Mouse (Mus musculus) heart, embryonic 12.5 days (tissue): Measurements from ENCODE around the gene Cbx3. TPM values are rescaled to one million over a fixed set of nuclear protein-coding genes. Genes with fewer than 3 reads are reported as not detected.

Experiments
- ATAC-seq: fragments of 200-750 bp; cut with Nextera tagmentation; 2 replicates; pipeline ENCODE4 v1.8.0; 2017; ENCODE audit warnings: moderate TSS enrichment, moderate library complexity; ENCODE audit not compliant: insufficient number of reproducible peaks, low FRiP score
- H3K27ac ChIP-seq: fragments of 300-500 bp; sonication (generic); 2 replicates; pipeline ENCODE4 v1.5.1; 2016; ENCODE audit warnings: mild to moderate bottlenecking, moderate library complexity; ENCODE audit not compliant: poor library complexity, severe bottlenecking
- H3K27me3 ChIP-seq: fragments of 300-500 bp; sonication (generic); replicated peaks from 2 replicates; pipeline ENCODE4 v1.6.1; 2016; ENCODE audit warnings: mild to moderate bottlenecking, moderate library complexity
- H3K36me3 ChIP-seq: fragments of 300-500 bp; sonication (generic); 2 replicates; pipeline ENCODE4 v1.6.1; 2016; ENCODE audit warnings: mild to moderate bottlenecking, moderate library complexity
- H3K4me1 ChIP-seq: fragments of 300-500 bp; sonication (generic); replicated peaks from 2 replicates; pipeline ENCODE4 v1.6.1; 2016; ENCODE audit warnings: mild to moderate bottlenecking
- H3K4me2 ChIP-seq: fragments of 300-500 bp; sonication (generic); 2 replicates; pipeline ENCODE4 v1.6.1; 2016; ENCODE audit warnings: mild to moderate bottlenecking, moderate library complexity
- H3K4me3 ChIP-seq: fragments of 300-500 bp; sonication (generic); 2 replicates; pipeline ENCODE4 v1.5.1; 2016; ENCODE audit warnings: mild to moderate bottlenecking
- H3K9ac ChIP-seq: fragments of 300-500 bp; sonication (generic); 2 replicates; pipeline ENCODE4 v1.6.1; 2016; ENCODE audit warnings: mild to moderate bottlenecking, moderate library complexity
- H3K9me3 ChIP-seq: fragments of 300-500 bp; sonication (generic); replicated peaks from 2 replicates; pipeline ENCODE4 v1.6.1; 2016; ENCODE audit warnings: mild to moderate bottlenecking, moderate library complexity
- WGBS: fragments of 180-500 bp; shearing (Covaris S2); methylation state at CpG from one replicate; pipeline ENCODE4 v1.1.7; 2016; 5-methylcytosine and 5-hydroxymethylcytosine counted together
- polyA plus RNA-seq: library from polyadenylated mRNA; unstranded; fragments of >200 nt; fragmentation: Nextera tagmentation; extraction: Ambion mirVana; gene quantifications from 2 replicates; pipeline ENCODE4 v1.2.1, GENCODE M21; 2016

Cbx3 gene
- 372 and 391 TPM in 2 replicates for polyA plus RNA-seq

DNA sequence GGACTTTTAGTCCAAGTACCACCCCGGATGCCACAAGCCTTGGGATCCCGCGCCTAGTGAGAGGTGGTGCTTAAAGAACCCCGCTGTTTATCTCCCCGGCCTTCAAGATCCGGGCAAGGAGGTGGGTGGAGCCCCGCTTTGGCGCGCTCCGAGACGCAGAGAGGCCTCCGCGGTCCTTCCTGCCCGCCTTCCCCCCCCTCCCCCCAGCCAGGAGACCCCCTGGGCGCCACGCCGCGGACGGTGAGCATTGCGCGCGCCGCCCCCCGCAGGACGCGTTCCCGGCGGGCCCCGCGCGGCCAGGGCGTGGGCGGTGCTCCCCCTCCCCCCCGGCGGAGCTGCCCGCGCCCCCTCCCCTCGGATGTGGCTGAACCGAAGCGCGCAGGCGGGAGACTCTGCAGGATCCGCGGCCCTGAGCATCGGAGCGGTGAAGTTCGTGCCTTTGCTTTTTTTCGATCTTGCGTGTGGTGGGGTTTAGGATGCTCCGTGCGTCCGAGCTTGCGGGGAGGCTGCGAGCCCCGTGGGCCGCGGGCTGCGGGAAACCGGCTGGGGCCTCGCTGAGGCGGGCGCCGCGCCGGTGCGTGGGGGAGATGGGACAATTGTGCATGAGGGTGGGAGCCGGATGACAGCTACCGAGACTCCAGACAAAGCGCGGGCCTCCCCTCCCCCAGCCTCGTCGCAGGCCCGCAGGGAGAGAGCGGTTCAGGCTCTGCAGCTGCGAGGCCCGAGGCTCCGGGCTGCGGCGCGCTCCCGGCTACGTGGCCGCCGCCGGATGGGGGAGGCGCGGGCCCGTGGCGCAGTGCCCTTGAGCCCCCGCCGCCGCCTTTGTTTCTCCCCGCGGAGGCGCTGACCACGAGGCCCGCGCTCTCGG lies at the start of gene Cbx3:
Gene Cbx3, plus strand, starts transcription at position 50 of the 868 bp plus-strand sequence.
- no peaks in the 10 kb centered on the region for H3K9me3 ChIP-seq
- whole genome bisulfite sequencing: 0% methylated on average over 86 of the region's 99 CpGs
- H3K9ac ChIP-seq: peak within 1 kb of the TSS; percentile 96
- peak within 1 kb of the TSS; percentile 93 for H3K4me3 ChIP-seq
- peaks cover 45% of the 10 kb centered on the region for H3K36me3 ChIP-seq
- H3K27me3 ChIP-seq: no peaks in the 10 kb centered on the region
- ATAC-seq: peak; percentile 84
- peaks cover 23% of the 10 kb centered on the region for H3K4me1 ChIP-seq
- peak within 1 kb of the TSS; percentile 59 for H3K4me2 ChIP-seq
- H3K27ac ChIP-seq: peak within 1 kb of the TSS; percentile 99

DNA sequence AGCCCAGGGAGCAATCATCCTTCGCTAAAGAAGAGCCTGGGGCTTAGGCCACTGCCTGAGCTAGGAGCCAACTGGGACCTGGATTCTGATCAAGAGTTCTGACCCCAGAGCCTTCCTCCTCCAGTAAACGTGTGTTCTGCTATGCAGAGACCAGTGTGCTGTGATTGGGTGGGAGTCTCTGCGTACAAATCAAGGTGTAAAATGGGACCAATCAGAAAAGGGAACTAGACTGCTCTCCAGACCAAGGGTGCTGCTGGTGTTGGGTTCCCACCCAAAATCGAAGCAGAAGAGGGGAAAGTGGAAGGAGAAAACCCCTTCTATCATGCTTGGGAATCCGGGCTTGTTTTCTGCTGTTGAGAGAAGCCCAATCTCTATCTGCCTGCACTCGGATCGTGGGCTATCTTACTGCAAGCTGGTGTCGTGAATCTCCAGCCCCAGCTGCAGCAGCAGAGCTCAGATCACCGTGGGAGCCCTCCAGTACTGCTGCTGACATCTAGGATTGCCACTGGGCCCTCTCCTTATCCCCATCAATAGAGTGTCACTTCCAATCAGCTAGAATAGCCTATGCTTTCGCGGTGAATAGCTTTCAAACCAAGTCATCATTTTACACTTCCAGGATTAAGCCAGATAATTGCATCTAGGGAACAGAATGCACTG lies 46.6 kb upstream of the Cbx3 start:
- Histone ChIP-seq H3K36me3 (no peaks in the 10 kb centered on the region), H3K4me1 (no peaks in the 10 kb centered on the region), H3K4me3 (no peak overlapping the region), H3K9ac (no peak overlapping the region), H3K4me2 (no peak overlapping the region), H3K9me3 (peaks cover 9% of the 10 kb centered on the region; the same call in 1 of the 2 replicates), H3K27ac (no peak overlapping the region), H3K27me3 (no peaks in the 10 kb centered on the region)
- WGBS: 41% methylated on average over 11 of the region's 11 CpGs
- ATAC-seq: no peak

DNA sequence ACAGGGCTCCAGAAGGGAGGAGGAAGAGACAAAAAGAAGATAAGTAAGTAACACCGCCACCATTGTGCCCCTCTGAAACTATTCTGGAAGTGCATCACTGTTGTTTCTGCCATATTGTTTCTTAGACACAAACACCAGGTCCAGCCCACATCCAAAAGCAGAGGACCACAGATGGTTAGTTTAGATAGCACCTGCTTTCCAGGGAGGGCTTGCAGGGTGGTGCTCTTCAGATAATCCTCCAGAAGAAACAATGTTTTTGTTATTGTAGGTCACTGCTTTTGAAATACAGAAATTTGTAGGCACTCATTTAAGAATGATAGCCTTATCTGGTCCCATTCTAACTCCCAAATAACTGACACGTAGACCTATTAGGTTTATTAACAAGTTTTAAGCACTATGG lies 45.6 kb upstream of the Cbx3 start:
- no peak overlapping the region for H3K4me2 ChIP-seq
- no peaks in the 10 kb centered on the region for H3K4me1 ChIP-seq
- H3K36me3 ChIP-seq: no peaks in the 10 kb centered on the region
- H3K9me3 ChIP-seq: peaks cover 9% of the 10 kb centered on the region; the same call in 1 of the 2 replicates
- no peak overlapping the region for H3K4me3 ChIP-seq
- 77% methylated on average over 2 of the region's 2 CpGs for WGBS
- H3K27ac ChIP-seq: no peak overlapping the region
- no peak for ATAC-seq
- 0 out of 2 replicates have a peak, but pooled peaks cover 4% of the 10 kb centered on the region for H3K27me3 ChIP-seq
- no peak overlapping the region for H3K9ac ChIP-seq

DNA sequence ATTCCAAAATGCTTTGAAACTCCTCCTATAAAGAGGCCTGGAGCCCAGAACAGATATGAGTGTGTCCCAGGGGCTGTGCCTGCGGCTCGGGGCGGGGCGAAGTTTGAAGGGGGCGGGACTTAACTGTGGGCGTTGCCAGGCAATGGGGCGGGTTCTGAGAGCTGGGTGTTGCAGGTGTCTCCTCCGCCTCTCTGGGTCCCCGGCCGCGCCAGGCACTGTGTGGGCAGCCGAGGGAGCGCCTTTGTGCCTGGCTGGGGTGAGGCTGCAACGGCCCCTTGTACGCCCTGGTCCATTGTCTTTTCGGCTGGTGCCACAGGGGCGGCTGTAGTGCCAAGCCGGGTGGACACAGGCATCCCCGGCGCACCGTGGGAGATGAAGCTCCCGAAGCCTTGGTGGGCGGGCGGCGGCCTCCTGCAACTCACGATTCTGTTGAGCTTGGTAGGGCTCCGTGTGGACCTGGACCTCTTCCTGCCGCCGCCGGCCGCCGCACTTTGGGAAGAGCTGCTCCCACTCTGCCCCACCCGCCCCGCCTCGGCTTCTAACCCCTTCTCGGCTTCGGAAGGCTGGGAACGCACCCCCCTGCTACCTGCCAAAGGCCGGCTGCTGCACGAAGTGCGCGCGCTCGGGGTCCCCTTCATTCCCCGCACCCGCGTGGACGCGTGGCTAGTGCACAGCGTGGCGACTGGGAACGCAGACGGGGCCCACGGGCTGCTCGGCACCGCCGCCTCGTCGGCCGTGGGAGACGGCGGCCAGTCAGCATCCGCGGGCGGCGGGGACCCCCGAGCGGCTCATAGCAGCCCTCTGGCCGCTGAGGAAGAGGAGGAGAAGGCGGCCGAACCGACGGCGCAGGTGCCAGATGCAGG lies 37.4 kb upstream of the Cbx3 start, which contains the start of gene Nfe2l3:
Gene Nfe2l3, plus strand, starts transcription at position 136 of the 863 bp plus-strand sequence.
- WGBS: 1% methylated on average over 74 of the region's 74 CpGs
- ATAC-seq: peak; percentile 84
- Histone ChIP-seq H3K36me3 (no peaks in the 10 kb centered on the region), H3K9ac (peak within 1 kb of the TSS; percentile 73), H3K4me3 (peak within 1 kb of the TSS; percentile 59), H3K9me3 (no peaks in the 10 kb centered on the region), H3K4me1 (peaks cover 33% of the 10 kb centered on the region), H3K27ac (no peak within 1 kb of the TSS), H3K4me2 (peak within 1 kb of the TSS; percentile 97), H3K27me3 (peaks cover 48% of the 10 kb centered on the region)

DNA sequence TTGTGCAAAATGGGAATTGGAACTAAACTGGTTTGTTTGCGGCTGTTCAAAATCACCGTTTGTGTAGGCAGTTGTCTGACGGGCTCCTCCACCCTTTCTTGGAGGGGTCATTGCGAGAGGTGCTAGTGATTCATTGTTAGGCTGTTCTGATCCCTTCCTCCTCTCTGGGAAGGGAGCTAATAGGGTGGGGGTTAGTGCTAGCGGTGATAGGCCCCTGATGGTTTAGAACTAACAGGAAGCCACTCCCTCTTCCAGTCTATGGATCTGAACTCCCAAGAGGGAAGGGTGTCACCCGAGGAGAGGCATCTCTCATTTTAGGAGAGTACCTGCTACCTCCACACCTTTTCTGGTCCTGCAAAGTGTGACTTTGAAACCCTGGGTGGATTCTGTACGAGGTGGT lies 35.9 kb upstream of the Cbx3 start:
- Histone ChIP-seq H3K9me3 (no peaks in the 10 kb centered on the region), H3K4me1 (peaks cover 48% of the 10 kb centered on the region), H3K4me2 (peak overlapping the region; percentile 97), H3K4me3 (no peak overlapping the region; the same call in 1 of the 2 replicates), H3K27me3 (peaks cover 47% of the 10 kb centered on the region), H3K27ac (no peak overlapping the region), H3K9ac (no peak overlapping the region), H3K36me3 (no peaks in the 10 kb centered on the region)
- no peak for ATAC-seq
- WGBS: 32% methylated on average over 7 of the region's 7 CpGs

DNA sequence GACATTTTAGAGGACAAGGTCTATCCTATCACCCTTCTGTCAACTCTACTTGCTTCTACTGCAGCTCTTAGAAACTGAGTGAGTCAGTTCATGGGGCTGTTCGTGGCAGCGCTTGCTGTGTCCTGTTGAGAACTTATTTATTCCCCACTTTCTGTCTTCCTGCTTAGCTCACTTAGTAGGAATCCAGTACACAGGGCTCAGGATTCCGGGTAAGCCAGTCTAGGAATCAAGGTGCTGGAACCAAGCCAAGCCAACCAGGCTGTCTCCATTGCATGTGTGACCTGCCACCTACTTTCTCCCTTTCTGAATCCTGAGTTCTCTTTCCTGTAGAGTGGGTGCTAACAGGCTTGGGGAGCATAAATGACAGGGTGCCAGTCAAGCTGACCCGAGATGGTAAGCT lies 32.5 kb upstream of the Cbx3 start:
- H3K4me2 ChIP-seq: peak overlapping the region; percentile 31
- no peak for ATAC-seq
- no peak overlapping the region for H3K9ac ChIP-seq
- no peaks in the 10 kb centered on the region for H3K9me3 ChIP-seq
- peak overlapping the region; percentile 92 for H3K27ac ChIP-seq
- H3K27me3 ChIP-seq: peaks cover 26% of the 10 kb centered on the region
- no peaks in the 10 kb centered on the region for H3K36me3 ChIP-seq
- peaks cover 56% of the 10 kb centered on the region for H3K4me1 ChIP-seq
- no peak overlapping the region for H3K4me3 ChIP-seq
- WGBS: 33% methylated on average over 4 of the region's 4 CpGs

DNA sequence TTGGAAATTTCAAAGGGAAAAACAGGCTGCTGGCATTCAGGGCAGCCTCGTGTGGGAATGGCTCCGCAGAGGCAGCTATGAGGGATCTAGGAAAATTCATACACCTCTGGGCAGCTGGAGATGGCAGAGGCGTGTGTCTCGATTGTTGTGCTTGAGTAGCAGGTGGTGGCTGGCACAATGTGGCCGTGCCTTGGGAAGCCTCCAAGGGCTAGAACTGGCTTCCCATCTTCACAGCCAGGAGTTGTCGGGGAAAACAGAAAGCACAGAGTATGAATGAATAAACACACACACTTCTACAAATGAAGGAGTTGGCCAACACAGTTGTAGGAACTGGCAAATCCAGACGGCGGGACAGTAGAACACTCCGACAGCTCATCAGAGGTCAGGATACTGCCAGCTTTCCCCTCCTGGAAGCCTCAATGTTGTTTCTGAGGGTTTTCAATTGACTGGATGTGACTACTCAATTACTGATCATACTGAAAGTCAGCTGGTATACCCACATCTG lies 31.3 kb upstream of the Cbx3 start:
- Histone ChIP-seq H3K9me3 (no peaks in the 10 kb centered on the region), H3K9ac (0 out of 2 replicates have a peak overlapping the region, but pooled peaks have one; percentile 5), H3K4me2 (peak overlapping the region; percentile 31; the same call in 1 of the 2 replicates), H3K4me3 (no peak overlapping the region), H3K4me1 (peaks cover 46% of the 10 kb centered on the region), H3K36me3 (no peaks in the 10 kb centered on the region), H3K27ac (peak overlapping the region; percentile 92; the same call in 1 of the 2 replicates), H3K27me3 (peaks cover 14% of the 10 kb centered on the region)
- WGBS: 80% methylated on average over 9 of the region's 9 CpGs
- ATAC-seq: no peak

DNA sequence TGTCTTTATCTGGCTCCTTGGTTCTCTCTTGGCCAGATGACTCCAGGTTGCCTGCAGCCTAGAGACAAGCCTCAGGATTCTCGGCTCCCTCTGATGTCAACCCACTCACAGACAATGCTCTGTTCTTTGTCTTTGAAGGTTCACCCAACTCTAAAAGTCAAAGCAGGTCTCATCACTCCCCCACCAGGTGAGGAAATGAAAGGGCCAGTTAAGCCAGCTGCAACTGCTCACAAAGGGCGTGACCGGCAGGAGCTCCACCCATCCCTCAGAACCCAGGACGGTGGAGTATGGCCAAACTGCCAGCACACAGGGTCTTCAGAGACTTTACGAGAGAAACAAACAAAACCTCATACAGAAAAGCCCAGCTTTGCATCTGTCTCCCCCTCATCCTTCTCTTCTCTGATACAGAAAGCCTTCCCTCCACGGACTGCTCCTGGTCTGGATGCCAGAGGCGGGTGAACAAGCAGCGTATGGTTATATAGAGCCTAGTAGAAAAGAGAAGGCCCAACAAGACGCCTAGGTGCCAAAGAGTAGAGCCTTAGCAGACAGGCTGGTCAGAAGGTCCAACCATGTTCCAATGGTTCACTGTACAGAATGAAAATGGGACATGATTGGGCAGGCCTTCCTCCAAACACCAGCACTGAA lies 27.8 kb upstream of the Cbx3 start:
- Histone ChIP-seq H3K4me1 (peaks cover 34% of the 10 kb centered on the region), H3K4me2 (no peak overlapping the region), H3K9ac (no peak overlapping the region), H3K27ac (no peak overlapping the region), H3K4me3 (no peak overlapping the region), H3K9me3 (no peaks in the 10 kb centered on the region), H3K36me3 (no peaks in the 10 kb centered on the region), H3K27me3 (no peaks in the 10 kb centered on the region)
- ATAC-seq: no peak; the same call in 1 of the 2 replicates
- WGBS: 51% methylated on average over 9 of the region's 9 CpGs

DNA sequence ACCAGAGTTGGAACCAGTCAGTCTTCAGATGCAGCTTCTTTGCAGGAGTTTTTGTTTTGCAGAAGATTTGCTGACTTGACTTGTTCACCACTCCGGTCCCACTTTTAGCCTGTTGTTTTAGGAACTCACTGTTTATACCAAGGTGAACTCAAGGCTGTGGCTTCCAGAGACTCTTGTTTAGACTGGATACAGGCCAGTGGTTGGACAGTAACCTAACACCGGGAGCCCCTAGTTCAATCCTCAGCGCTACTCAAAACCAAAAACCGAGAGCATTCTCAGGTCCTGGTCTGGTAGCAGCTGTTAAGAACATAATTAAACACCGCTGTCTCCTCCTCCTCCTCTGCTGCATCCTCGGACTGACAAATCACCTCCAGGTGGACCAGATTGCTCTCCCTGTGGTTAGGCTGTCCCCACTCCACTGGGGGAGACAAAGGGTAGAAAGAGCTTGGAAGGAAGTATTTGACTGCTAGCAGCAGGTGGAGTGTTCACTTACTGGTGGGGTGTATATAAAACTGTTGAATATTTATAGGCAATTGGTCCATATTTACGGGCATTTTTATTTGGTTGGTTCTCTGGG lies 17.1 kb upstream of the Cbx3 start:
- Histone ChIP-seq H3K27ac (no peak overlapping the region), H3K27me3 (no peaks in the 10 kb centered on the region), H3K9me3 (no peaks in the 10 kb centered on the region), H3K4me3 (no peak overlapping the region), H3K9ac (no peak overlapping the region), H3K36me3 (peaks cover 6% of the 10 kb centered on the region), H3K4me1 (0 out of 2 replicates have a peak, but pooled peaks cover 5% of the 10 kb centered on the region), H3K4me2 (no peak overlapping the region)
- ATAC-seq: no peak
- 81% methylated on average over 7 of the region's 7 CpGs for WGBS

DNA sequence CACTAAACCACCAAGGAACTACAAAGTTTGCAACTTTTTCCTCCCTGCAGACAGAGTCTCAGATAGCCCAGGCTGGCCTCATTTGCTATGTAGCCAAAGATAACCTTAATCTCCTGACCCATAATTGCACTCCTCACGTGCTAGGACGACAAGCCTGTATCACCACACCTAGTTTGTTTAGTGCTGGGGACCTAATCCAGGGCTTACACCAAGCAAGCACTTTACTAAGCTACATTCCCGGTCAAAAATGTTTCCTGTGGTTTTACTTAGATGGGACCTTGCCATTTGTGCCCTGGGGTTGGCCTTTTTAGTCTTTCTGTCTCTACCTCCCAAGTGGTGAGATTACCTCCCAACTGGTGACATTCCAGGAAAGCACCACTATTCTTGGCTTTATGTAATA lies 15.2 kb upstream of the Cbx3 start:
- 0 out of 2 replicates have a peak, but pooled peaks cover 5% of the 10 kb centered on the region for H3K4me1 ChIP-seq
- 39% methylated on average over 3 of the region's 3 CpGs for WGBS
- no peaks in the 10 kb centered on the region for H3K9me3 ChIP-seq
- no peaks in the 10 kb centered on the region for H3K27me3 ChIP-seq
- peaks cover 20% of the 10 kb centered on the region for H3K36me3 ChIP-seq
- H3K4me3 ChIP-seq: no peak overlapping the region
- no peak overlapping the region for H3K9ac ChIP-seq
- H3K27ac ChIP-seq: no peak overlapping the region
- ATAC-seq: no peak
- no peak overlapping the region for H3K4me2 ChIP-seq
